Mouse (Mus musculus) cerebellum, postnatal 25 days (tissue): ENCODE results near the gene Jund.

ENCODE experiments used
- DNase-seq, 2 experiments: peaks; one replicate each; pipeline ENCODE4 v3.0.0; 2021; ENCODE audit warnings: mixed read lengths in 2 of 2

Gene Jund

DNA sequence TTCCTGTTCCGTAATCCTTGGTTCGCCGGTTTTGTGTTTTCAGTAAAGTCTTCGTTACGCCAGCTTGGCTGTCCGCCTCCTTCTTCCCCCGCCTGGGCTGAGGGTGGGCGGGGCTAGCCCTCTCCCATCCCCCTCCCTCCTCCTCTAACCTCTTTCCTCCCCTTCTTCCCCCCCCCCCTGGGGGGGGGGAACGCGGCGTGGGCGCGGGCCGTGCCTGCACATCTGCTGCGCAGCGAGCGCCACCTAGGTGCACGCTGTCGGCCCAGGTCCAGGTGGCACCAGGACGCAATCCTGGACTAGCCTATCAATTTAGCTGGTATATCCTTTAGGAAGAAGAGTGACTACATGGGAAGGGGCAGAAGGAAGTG is 1.8 kb downstream of the Jund start:
- peak; percentile 89 to 93 for DNase-seq

GRCm38 (mm10) chr8:70701048-70701981 is 2.6 kb downstream of the Jund start:
- DNase-seq, result peak in 1 of 2 experiments; percentile 48

- DNase-seq, result peak in 1 of 2 experiments; percentile 50
Observed at GRCm38 (mm10) chr8:70701982-70702841, 3.5 kb downstream of the Jund start.

GRCm38 (mm10) chr8:70702842-70703182 is 4.1 kb downstream of the Jund start:
- peak; percentile 93 for DNase-seq

GRCm38 (mm10) chr8:70703287-70703686 is 4.5 kb downstream of the Jund start, which contains the start of gene Iqcn:
Iqcn (plus strand) TSS chr8:70703457.
- no peak for DNase-seq

DNA sequence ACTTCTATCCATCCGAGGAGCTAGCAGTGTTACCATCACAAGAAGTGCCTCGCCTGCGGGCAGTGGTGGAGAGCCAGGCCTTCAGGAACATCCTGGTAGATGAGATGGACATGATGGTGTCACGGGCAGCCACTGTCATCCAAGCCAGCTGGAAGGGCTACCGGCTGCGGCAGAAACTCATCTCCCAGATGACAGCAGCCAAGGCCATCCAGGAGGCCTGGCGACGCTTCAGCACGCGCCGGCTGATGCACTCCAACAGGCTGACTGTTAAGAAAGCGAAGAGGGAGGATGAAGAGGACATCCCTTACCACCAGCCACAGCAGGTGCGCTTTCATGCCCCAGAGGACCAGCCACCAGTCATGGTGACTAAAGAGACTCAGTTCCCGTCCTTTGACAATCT is 9.5 kb downstream of the Jund start:
- DNase-seq, result peak in 1 of 2 experiments; percentile 44

DNA sequence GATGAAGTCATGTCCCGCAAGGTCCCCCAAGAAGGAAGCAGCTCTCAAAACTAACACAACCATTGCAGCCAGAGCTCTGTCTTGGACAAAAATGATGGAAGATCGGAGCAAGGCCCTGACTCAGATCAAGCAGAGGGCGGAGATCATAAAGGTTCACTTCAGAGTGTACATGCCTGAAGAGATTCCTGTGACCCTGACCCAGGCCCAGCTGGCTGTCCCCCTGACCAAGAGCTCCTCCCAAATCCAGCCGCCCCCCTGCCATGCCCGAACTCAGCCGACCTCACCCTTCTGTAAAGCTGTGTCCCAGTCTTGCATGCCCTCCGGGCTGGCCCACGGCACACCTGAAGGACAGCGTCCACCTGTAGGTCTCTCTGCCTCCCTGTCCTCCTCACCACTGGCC is 11.0 kb downstream of the Jund start:
- DNase-seq, result no peak

GRCm38 (mm10) chr8:70710296-70710695 is 11.5 kb downstream of the Jund start:
- DNase-seq, result peak; percentile 53 to 70

DNA sequence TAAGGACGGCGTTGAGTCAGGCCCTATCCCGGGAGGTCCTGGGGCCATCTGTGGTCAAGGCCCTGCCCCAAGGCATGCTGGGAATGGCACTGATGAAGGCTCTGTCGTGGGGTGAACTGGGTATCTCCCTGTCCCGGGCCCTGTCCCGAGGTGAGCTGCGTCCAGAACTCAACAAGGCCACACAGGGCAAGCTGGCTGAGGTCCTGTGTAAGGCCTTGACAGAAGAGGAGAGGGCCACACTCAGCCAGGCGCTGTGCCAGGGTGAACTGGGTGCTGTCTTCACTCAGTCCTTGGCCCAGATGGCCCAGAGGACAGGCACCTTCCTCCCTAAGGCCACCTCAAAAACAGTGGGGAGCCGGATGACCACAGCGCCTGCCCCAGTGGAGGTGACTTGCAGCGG is 12.3 kb downstream of the Jund start:
- peak in 1 of 2 experiments; percentile 25 for DNase-seq

DNA sequence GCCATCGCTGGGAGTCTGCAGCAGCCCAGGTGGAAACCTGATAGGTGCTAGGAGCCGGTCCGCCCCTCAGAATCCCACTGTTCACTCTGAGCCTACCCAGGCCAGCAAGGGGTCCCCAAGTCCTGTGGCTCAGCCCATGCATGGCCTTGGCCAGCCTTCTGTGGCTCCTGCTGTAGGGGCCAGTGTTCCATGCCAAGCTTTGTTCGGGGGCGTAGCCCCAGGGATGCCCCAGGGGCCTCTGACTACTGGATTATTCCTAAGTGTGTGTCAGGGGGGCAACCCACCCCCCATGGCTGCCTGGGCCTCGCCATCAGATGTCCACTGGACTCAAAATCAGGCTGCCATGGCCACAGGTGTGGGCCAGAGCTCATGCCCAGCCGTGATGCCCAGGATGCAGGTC is 15.2 kb downstream of the Jund start:
- peak in 1 of 2 experiments; percentile 7 for DNase-seq

DNA sequence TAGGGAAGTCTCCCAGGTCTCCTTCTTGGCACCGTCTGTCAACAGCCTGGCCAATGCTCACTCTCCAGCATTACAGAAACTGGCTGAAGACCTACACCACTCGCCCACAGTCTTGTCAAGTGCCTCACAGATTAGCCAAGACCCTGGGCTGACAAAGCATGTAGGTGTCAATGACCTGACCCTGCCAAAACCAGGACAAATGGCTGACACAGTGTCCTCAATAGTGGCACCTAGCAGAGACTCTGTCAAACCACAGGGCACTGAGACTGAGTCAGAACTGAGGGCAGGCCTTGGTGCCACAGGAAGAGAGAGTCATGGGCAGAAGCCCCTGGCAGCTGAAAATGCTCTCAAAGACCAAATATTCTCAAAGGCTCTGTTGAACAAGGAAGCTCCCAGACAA is 16.3 kb downstream of the Jund start:
- no peak for DNase-seq

GRCm38 (mm10) chr8:70716521-70717400 is 18.0 kb downstream of the Jund start:
- DNase-seq, result peak in 1 of 2 experiments; percentile 9

- DNase-seq, result peak; percentile 85 to 90
Observed at GRCm38 (mm10) chr8:70718297-70718696, 19.5 kb downstream of the Jund start, which contains the start of gene Gm3336. Gm3336 (plus strand) TSS chr8:70718543.

DNA sequence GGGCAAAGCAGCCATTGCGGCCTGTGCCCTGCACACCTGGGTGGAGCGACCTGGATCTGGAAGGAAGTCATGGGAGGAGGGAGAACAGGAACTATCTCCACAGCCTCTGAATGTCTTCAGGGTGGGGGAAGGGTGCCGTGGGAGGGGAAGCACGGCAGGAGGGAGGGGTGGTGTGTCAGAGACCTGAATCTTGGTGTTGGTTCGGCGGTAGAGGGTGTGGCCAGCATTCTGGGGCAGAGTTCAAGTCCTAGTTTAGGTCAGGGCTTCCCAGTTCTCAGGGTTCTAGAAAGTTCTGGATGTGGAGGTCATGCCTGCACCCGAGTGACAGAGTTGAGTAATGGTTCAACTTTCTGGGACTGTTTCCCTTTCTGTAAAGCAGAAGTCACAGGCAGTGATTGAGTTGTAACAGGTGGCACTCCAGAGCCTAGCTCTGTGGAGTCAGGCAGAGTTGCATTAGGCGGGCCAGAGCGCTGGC is 21.1 kb downstream of the Jund start:
- DNase-seq, result peak in 1 of 2 experiments; percentile 18

DNA sequence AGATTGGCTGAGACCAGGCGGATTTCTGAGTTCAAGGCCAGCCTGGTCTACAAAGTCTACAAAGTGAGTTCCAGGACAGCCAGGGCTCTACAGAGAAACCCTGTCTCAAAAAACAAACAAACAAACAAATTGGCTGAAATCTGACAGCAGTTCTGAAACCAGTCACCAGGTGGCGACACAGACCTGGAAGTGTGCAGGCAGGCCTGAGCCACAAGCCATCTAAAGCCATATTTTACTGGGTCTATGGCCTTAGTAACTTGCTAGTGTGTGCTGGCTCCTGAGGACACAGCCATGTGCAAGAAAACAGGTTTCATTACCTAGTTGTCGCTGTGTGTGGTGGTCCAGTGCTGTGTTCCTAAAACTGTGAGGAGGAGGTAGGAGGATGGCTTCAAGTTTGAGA is 22.0 kb downstream of the Jund start:
- DNase-seq, result peak; percentile 91

DNA sequence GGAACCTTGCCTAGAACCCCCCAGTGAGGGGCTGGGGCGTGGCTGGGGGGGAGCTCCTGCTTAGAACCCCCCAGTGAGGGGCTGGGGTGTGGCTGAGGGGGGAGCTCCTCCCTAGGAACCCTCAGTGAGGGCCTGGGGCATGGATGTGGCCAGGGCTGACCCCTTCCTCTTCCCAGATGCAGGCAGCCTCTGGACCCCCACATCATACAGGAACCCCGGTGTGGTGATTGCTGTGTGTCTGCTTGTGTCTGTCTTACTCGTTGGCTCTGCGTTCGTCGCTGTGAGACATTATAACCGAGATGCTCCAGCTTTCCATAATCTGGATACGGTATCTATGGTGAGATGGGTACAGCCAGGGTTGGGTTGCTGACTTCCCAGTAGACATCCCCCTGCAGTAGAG is 22.9 kb downstream of the Jund start:
- DNase-seq, result peak in 1 of 2 experiments; percentile 8

DNA sequence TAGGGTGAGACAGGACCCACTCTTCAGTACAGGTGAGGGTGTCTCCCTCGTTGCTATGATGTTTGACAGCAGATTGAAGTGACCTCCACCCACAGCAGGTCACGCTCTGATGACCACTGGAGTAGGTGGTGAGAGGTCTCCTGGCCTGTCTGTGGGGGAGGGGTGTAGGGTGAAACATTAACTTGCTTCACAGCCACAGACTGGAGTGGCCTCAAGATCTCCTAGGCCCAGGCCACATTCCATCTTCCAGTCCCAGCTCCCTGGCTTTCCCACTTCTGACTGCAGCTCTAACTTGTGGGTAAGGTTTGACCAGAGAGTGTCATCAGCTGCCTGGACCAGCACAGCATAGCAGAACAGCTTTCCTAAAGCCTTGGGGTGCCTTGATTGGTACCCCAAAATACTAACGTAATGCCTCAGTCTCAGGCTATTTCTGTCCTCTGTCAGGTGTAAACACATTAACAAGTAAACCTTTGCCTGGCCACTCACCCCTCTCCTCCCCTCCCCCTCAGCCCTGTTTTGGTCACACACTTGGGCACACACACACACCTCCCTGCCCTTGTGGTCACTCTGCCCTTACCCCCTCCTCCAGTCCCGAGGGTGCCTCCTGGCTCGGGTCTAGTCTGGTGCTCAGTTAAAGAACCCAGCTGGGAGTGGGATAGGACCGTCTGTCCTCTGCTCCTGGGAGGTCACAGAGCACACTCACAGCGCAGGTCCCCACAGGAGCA is 24.9 kb downstream of the Jund start, which contains the start of gene Pde4c:
Pde4c (plus strand) TSS at position 235 of the 725 bp plus-strand sequence.
- DNase-seq, result peak in 1 of 2 experiments; percentile 1

DNA sequence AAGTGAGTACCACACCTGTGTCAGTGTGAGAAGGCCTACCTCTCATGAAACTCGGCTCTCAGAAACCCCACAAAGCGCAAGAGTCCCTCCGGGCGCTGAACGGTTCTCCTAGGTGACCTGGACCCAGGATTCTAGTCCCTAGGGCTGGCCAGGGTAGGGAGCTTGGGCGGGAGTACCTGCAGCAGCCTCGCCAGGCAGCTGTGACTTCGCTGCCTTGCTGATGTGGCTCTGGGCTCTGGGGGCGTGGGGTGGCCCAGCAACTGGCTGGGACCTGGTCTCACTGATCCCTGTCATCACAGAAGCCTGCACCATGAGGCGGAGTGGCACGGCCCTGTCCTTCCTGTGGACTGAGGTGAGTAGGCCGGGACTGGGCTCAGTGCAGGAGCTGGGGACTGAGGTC is 25.5 kb downstream of the Jund start:
- peak in 1 of 2 experiments; percentile 2 for DNase-seq

DNA sequence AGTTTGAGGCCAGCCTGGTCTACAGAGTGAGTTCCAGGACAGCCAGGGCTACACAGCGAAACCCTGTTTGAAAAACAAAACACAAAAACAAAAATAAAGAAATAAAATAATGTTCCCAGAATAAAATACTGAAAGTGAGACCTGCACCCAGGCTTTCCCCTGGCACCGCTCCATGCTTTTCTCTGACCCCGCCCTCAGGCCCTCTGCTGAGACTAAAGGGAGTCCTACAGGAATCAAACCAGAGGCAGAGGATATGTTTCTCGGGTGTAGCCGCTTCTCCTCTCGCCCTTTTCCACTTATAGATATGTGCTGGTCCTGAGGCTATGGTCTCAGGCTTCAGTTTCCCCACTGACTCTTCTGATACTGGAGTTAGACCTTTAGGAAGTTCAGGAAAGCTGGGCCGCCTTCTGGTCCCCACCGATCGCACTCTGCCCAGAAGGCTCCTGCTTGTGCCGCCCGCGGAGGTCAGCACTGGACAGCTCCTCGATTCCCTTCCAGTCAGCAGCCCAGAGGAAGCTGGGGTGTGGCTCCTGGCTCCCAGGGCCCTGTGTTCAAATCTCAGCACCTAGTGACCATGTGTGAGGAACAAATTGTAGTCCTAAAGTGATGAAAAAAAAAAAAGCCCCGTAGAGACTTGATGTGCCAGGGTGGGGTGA is 27.2 kb downstream of the Jund start:
- peak in 1 of 2 experiments; percentile 4 for DNase-seq

GRCm38 (mm10) chr8:70726721-70727120 is 28.0 kb downstream of the Jund start:
- peak in 1 of 2 experiments; percentile 1 for DNase-seq
